Mouse (Mus musculus): Measurements from ENCODE around the gene Prkn. TPM values are rescaled to one million over a fixed set of nuclear protein-coding genes. Genes with fewer than 3 reads are reported as not detected.
"Not testable (repeated sequence)": the region's sequence is repeated elsewhere in the genome, so short reads cannot be mapped to it uniquely, and the experiment has no call there.

Prkn gene
- polyA plus RNA-seq, 1 experiment from 2014 or later = 2.1 TPM

DNA sequence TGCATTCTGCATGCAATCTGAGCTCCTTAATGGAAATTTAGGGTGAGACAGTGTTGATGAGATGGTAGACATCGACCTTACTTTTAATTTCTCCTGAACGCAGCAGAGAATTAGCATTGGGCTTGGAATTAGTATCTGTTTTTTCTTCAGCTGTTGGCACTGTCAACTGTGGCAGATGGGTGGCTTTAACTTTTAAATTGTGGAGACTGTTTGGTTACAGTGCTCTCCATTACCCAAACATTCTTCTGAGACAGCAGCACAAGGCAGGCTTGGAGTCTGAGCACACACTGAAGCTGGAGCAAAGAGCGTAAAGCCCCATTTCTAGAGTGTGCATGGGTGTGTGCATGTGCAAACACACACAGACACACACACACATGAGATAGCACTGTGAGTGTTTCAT is 322.6 kb downstream of the Prkn start:
- H3K36me3 ChIP-seq = no peaks in the 10 kb centered on the region
- no peak overlapping the region for H3K9ac ChIP-seq
- H3K4me1 ChIP-seq = no peaks in the 10 kb centered on the region
- H3K27me3 ChIP-seq = no peaks in the 10 kb centered on the region
- ATAC-seq (ENCODE audit: low FRiP score, low read depth) = no peak
- 86% methylated on average over 3 of the region's 3 CpGs for WGBS
- H3K4me3 ChIP-seq = no peak overlapping the region
- no peaks in the 10 kb centered on the region for H3K9me3 ChIP-seq
- no peak overlapping the region for H3K27ac ChIP-seq
- H3K4me2 ChIP-seq (replicated peaks) = no peak overlapping the region

DNA sequence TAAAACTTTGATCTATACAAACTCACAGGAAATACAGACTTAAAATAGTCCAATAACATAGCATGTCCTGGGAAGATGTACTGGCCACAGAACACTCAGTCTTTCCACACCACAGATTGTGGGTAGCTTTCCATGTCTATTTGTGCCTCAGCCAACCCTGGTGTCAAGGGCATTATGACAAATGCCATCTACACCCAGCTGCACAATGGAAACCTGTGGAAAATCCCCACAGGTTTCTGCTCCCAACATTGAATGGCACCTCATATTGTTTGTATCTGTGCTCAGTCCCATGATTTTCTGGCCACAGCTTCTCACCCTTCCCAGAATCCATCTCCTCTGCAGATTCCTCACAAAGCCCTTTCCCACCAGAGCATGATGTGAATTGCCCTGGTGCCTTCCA is 347.2 kb downstream of the Prkn start:
- Histone ChIP-seq H3K4me3 (no peak overlapping the region), H3K4me1 (no peaks in the 10 kb centered on the region), H3K9me3 (no peaks in the 10 kb centered on the region), H3K27me3 (no peaks in the 10 kb centered on the region), H3K27ac (no peak overlapping the region), H3K9ac (no peak overlapping the region), H3K36me3 (no peaks in the 10 kb centered on the region), H3K4me2 (replicated peaks) (no peak overlapping the region)
- ATAC-seq (ENCODE audit: low FRiP score, low read depth) = no peak

DNA sequence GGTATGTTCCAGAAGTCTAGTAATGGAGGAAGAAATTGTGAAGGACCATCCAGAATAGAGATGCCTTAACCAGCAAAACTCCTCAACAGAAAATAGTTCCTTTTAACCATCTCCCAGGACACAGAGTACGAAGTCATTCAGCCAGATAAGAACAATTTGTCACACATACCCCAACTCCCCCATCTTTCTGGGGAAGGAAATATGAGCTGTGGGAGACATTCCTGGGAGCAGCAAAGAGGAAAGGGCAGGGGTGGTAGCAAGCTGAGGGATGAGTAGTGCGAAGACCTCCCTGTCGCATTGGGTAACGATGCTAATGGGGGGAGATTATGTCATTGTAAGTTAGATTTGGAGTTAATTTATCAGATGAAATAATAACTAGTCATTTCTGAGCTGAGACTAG is 348.3 kb downstream of the Prkn start:
- H3K4me3 ChIP-seq = no peak overlapping the region
- H3K27ac ChIP-seq = no peak overlapping the region
- no peak overlapping the region for H3K4me2 ChIP-seq (replicated peaks)
- no peaks in the 10 kb centered on the region for H3K36me3 ChIP-seq
- no peaks in the 10 kb centered on the region for H3K4me1 ChIP-seq
- ATAC-seq (ENCODE audit: low FRiP score, low read depth) = no peak
- WGBS = 82% methylated on average over 4 of the region's 4 CpGs
- H3K9me3 ChIP-seq = no peaks in the 10 kb centered on the region
- H3K27me3 ChIP-seq = no peaks in the 10 kb centered on the region
- H3K9ac ChIP-seq = no peak overlapping the region

DNA sequence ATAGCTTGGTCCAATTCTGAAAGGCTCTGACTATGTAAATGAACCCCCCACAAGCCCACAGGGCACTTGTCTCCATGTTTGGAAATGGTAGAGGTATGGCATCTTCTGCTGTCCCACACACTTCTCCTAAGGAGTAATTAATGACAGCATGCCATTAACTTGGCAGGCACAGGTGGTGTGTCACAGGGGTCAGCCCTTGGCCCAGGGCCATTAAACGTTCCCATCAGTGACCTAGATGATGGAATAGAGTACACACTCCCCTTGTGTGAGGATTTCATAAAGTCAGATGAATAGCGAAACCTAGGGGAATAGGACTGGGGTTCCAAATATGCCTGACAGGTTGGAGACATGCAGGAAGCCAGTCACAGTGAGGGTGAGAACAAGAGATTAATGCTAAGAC is 350.1 kb downstream of the Prkn start:
- no peaks in the 10 kb centered on the region for H3K36me3 ChIP-seq
- H3K27me3 ChIP-seq = no peaks in the 10 kb centered on the region
- H3K4me3 ChIP-seq = no peak overlapping the region
- no peak overlapping the region for H3K9ac ChIP-seq
- no peak overlapping the region for H3K27ac ChIP-seq
- no peak for ATAC-seq (ENCODE audit: low FRiP score, low read depth)
- no peak overlapping the region for H3K4me2 ChIP-seq (replicated peaks)
- no peaks in the 10 kb centered on the region for H3K4me1 ChIP-seq
- no peaks in the 10 kb centered on the region for H3K9me3 ChIP-seq
- 51% methylated on average over 2 of the region's 2 CpGs for WGBS

DNA sequence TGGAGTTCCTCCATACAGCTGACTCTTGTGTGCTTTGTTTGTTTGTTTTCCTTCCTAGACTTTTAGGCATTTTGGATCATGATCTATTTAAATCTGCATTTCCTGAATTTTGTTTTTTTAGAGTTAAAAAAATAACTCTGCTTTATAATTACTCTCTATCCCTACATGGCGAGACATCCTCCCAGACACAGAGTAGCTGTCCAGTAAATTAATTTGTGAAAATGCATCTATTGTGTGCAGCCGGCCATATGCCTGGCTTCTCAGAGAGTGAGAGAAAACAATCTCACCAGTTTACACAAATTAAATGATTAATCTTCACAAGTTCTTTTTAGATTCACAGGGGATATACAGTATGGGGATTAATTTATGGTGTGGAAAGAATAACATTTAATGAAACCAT is 357.9 kb downstream of the Prkn start:
- no peaks in the 10 kb centered on the region for H3K27me3 ChIP-seq
- 68% methylated on average over 2 of the region's 2 CpGs for WGBS
- H3K9ac ChIP-seq = no peak overlapping the region
- no peak for ATAC-seq (ENCODE audit: low FRiP score, low read depth)
- H3K36me3 ChIP-seq = no peaks in the 10 kb centered on the region
- no peak overlapping the region for H3K27ac ChIP-seq
- no peaks in the 10 kb centered on the region for H3K9me3 ChIP-seq
- no peak overlapping the region for H3K4me2 ChIP-seq (replicated peaks)
- no peak overlapping the region for H3K4me3 ChIP-seq
- no peaks in the 10 kb centered on the region for H3K4me1 ChIP-seq

DNA sequence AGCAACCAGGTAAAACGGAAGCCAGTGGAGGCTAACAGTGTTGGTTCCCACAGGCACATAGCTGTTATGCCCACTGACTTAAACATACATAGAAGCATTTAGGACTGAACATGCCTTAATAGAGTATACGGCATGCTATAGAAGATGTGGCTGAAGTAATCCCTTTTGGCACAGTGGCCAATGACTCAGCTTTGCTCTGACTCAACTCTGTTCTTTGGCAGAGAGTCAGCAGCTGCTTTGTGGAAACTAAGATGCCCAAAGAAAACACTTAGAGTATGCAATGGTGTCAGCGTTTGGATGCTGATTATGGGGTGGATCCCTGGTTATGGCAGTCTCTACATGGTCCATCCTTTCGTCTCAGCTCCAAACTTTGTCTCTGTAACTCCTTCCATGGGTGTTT is 368.9 kb downstream of the Prkn start:
- not testable (repeated sequence) for H3K4me1 ChIP-seq; H3K27ac ChIP-seq; H3K9me3 ChIP-seq; H3K36me3 ChIP-seq; H3K9ac ChIP-seq; H3K4me3 ChIP-seq; H3K27me3 ChIP-seq; H3K4me2 ChIP-seq (replicated peaks); ATAC-seq (ENCODE audit: low FRiP score, low read depth)
- WGBS = 81% methylated on average over 4 of the region's 4 CpGs

DNA sequence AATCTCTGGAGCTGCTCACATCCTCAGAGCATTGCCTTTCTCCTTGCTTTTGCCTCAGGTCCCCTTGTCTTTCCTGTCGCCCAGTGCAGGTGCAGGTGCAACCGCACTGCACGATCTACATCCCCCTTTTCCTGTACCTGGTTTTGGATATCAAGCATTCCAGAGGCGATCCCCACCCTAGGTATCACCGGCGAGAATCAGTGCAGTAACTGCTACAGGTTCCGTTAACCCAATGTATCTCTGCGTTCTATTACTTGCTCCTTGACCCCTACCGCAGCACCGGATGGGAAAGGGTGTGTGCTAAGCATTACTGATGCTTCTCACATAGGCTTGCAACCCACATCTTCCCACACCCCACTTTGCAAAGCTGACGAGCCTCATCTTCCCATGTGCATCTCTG is 370.8 kb downstream of the Prkn start:
- H3K9me3 ChIP-seq = no peaks in the 10 kb centered on the region
- H3K4me1 ChIP-seq = 0 out of 2 replicates have a peak, but pooled peaks cover 5% of the 10 kb centered on the region
- no peaks in the 10 kb centered on the region for H3K36me3 ChIP-seq
- H3K9ac ChIP-seq = no peak overlapping the region
- no peaks in the 10 kb centered on the region for H3K27me3 ChIP-seq
- H3K4me3 ChIP-seq = no peak overlapping the region
- ATAC-seq (ENCODE audit: low FRiP score, low read depth) = no peak
- H3K27ac ChIP-seq = no peak overlapping the region
- no peak overlapping the region for H3K4me2 ChIP-seq (replicated peaks)
- 85% methylated on average over 11 of the region's 11 CpGs for WGBS

DNA sequence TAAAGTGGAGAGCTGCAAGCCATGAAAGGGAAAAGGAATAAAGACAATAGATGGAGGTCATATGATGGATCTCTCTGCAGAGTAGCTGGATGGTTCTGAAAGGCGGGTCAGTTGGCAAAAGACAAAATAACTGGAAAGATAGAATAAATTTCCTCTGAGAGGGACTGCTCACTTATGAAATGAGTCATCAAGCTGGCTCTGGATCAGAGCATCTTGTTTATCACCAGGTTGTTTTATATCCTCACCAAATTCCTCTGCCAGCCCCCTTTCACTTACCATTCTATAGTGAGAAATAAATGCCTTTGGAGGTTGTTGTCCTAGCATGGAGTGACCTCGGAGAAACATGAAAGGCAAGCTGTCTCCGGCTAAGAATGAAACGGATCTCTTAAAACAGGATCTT is 371.4 kb downstream of the Prkn start:
- no peak overlapping the region for H3K4me3 ChIP-seq
- no peak overlapping the region for H3K9ac ChIP-seq
- 0 out of 2 replicates have a peak, but pooled peaks cover 5% of the 10 kb centered on the region for H3K4me1 ChIP-seq
- H3K36me3 ChIP-seq = no peaks in the 10 kb centered on the region
- 55% methylated on average over 4 of the region's 4 CpGs for WGBS
- H3K4me2 ChIP-seq (replicated peaks) = no peak overlapping the region
- H3K27ac ChIP-seq = no peak overlapping the region
- no peaks in the 10 kb centered on the region for H3K9me3 ChIP-seq
- no peaks in the 10 kb centered on the region for H3K27me3 ChIP-seq
- no peak for ATAC-seq (ENCODE audit: low FRiP score, low read depth)

DNA sequence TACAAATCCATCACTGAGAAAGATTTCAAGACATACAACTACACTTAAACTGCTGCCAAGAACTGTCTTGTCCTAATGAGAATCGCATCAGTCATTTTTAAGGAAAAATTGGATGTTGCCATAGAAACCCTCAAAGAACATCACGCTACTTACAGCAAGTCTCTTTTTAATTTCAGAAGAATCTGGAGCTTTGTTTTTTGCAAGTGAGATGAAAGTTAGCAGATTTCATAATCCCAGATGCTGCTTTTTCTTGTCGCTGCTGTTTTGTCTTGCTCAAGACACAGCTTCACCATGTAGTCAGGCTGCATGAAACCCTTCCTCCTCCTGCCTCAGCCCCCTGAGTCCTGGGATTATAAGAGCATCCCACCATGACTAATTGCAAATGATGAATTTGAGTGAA is 373.5 kb downstream of the Prkn start:
- Histone ChIP-seq H3K4me1 (0 out of 2 replicates have a peak, but pooled peaks cover 5% of the 10 kb centered on the region), H3K9me3 (no peaks in the 10 kb centered on the region), H3K27ac (no peak overlapping the region), H3K27me3 (no peaks in the 10 kb centered on the region), H3K4me3 (no peak overlapping the region), H3K4me2 (replicated peaks) (no peak overlapping the region), H3K9ac (no peak overlapping the region), H3K36me3 (no peaks in the 10 kb centered on the region)
- ATAC-seq (ENCODE audit: low FRiP score, low read depth) = no peak
- 84% methylated on average over 3 of the region's 3 CpGs for WGBS

DNA sequence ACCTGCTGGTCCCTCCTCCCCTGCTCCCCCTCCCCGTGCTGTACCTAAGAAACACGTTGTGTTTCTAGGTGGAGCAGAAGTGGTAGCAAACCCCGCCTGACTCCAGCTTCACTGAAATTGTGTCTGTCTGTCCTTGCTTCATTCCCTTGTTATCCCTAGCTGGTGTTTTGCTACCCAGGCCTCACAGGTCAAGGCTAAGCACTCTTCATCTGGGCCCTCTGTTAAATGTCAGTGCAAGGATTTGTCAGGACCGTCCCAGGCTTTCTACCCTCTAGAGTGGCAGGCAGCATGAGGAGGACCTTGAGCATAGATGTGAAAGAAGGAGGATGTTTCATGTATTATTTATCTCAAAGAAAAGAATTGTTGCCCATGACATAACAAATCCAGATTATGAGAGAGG is 388.8 kb downstream of the Prkn start:
- Histone ChIP-seq H3K4me3 (no peak overlapping the region), H3K4me1 (peaks cover 7% of the 10 kb centered on the region; the same call in 1 of the 2 replicates), H3K36me3 (no peaks in the 10 kb centered on the region), H3K27ac (no peak overlapping the region), H3K9me3 (no peaks in the 10 kb centered on the region), H3K4me2 (replicated peaks) (no peak overlapping the region), H3K27me3 (no peaks in the 10 kb centered on the region), H3K9ac (no peak overlapping the region)
- 58% methylated on average over 4 of the region's 4 CpGs for WGBS
- no peak for ATAC-seq (ENCODE audit: low FRiP score, low read depth)

DNA sequence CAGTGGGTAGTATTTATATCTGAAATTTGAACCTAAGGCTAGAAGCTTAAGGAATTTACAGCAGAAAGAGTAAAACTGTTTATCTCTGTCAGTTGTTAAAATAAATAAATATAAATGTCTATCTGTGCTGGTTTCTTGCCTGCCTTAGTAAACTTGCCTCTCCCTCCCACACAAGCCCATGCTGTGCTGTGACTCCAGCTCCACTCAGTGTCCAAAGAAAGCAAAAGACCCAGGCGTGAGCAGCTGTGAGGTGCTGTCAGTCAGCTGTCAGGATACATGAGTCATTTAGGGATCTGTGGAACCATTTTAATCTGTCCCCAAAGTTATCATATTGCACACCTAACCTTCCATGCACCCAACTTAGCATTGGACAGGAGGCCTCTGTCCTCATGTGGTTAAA is 389.2 kb downstream of the Prkn start:
- H3K4me2 ChIP-seq (replicated peaks) = no peak overlapping the region
- no peak overlapping the region for H3K4me3 ChIP-seq
- H3K4me1 ChIP-seq = peaks cover 7% of the 10 kb centered on the region; the same call in 1 of the 2 replicates
- no peaks in the 10 kb centered on the region for H3K27me3 ChIP-seq
- H3K9ac ChIP-seq = no peak overlapping the region
- no peaks in the 10 kb centered on the region for H3K36me3 ChIP-seq
- 48% methylated on average over 1 of the region's 1 CpGs for WGBS
- H3K9me3 ChIP-seq = no peaks in the 10 kb centered on the region
- H3K27ac ChIP-seq = no peak overlapping the region
- no peak for ATAC-seq (ENCODE audit: low FRiP score, low read depth)

DNA sequence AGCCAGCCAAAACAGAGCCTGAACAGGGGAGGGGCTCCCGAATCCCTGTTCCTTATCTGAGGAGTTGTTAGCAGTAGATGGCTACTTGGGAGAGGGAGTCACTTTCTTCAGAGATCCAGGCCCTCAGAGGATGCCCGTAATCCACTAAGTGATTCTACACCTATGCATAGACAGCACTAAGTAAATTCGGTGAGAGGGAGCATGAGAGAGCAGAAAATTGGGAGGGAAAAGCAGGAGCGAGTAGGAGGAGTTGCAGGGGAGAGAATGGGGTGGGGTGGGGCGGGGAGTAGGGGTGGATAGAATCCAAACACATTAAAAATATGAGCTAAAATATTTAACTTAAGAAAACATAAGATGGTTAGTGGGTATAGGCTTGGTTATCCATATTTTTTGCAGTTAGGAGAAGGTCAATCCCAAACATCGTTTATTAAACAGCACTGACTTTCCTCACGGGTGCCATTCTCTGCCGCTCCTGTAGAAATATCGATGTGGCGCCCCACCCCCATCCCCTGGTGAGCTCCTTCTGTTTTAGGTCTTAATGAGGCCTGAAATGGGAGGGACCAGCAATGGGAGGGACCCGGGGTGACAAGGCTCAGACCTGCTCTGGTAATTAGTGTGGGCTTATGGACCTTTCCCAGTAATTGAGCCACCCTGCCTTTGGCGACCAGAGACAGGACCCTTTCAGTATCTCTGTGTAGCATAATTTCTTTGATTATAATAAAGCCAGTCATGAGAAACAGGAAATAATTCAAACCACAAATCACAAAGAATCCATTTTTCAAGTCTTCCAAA is 390.6 kb downstream of the Prkn start:
- WGBS = 25% methylated on average over 12 of the region's 12 CpGs
- Histone ChIP-seq H3K27ac (no peak overlapping the region), H3K4me3 (no peak overlapping the region), H3K4me1 (peaks cover 7% of the 10 kb centered on the region; the same call in 1 of the 2 replicates), H3K9me3 (no peaks in the 10 kb centered on the region), H3K9ac (no peak overlapping the region), H3K4me2 (replicated peaks) (peak overlapping the region; percentile 53), H3K36me3 (no peaks in the 10 kb centered on the region), H3K27me3 (no peaks in the 10 kb centered on the region)
- ATAC-seq (ENCODE audit: low FRiP score, low read depth) = no peak

DNA sequence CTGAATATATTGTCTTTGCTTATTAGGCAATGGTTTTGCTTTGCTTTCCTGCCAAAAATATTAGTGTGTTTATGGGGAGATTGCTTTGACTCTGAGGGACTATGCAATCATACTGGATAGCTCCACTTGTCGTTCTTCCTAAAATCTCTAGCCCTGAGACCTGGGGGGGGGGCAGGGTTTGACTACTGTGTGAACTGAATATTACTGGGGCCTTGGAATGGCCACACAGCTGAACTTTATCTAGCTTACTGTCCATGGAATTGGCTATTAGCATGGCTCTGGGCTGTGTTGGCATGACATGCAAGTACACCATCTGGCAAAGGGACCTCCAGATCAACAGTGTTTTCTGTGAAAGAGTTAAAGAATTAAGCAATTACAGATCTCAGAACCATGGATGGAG is 395.1 kb downstream of the Prkn start:
- Histone ChIP-seq H3K27me3 (no peaks in the 10 kb centered on the region), H3K4me3 (no peak overlapping the region), H3K36me3 (no peaks in the 10 kb centered on the region), H3K9ac (no peak overlapping the region), H3K27ac (no peak overlapping the region), H3K9me3 (no peaks in the 10 kb centered on the region), H3K4me1 (peaks cover 7% of the 10 kb centered on the region; the same call in 1 of the 2 replicates), H3K4me2 (replicated peaks) (no peak overlapping the region)
- no peak for ATAC-seq (ENCODE audit: low FRiP score, low read depth)
- WGBS = 59% methylated on average over 1 of the region's 1 CpGs
